Mouse (Mus musculus) embryonic stem cell, embryonic (primary cell): ENCODE measurements around the gene Cep112.

Source experiments
- CTCF ChIA-PET, 4 experiments: fragments of 300-600 bp in 2 of 4; fragments of 350-600 bp in 2 of 4; sonication (Branson Sonifier 250); formaldehyde crosslinking; loops; one replicate each; lab custom pipeline; 2022; ENCODE audit warnings: inconsistent platforms in 2 of 4; lab: Charles Lee
- POLR2A ChIA-PET, 4 experiments: fragments of 300-600 bp in 2 of 4; fragments of 350-600 bp in 2 of 4; sonication (Branson Sonifier 250); formaldehyde crosslinking; loops; one replicate each; lab custom pipeline; 2022; ENCODE audit warnings: antibody characterized with exemption in 4 of 4, inconsistent platforms in 1 of 4; lab: Charles Lee

Cep112 gene

DNA sequence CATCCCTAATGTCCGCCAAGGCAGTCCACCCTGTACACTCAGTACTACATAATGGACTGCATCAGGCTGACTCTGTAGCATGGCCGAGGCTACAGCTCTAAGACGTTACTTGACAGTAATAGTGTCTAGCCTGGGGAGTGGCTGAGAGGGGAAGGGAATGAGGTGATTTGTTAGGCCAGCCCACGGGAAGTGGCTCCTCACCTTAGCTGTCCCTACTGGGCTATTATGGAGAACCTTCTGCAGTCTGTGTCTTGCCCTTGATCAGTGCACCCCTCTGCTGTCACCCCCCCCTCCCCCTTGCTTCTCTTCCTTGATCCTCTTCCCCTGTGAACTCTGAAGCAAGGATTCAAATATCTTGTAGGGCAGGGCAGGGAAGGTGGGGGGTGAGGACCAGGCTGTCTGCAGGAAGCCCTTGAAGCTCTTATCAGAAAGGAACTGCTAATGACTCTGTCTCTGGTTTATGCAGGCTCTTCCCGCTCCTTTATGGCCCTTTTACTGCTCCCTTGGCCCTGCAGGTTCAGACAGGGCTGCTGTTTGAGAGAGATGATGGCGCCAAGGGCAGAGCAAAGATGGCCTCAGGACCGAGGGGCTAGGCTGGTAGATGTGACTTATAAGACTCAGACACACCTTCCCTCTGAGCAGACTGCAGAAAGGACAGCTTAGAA lies 481.7 kb downstream of the Cep112 start:
- POLR2A ChIA-PET = interaction anchor here in 1 of 4 experiments (0.9 to 1.3 kb wide), 5 partner anchors 9 to 15 kb away, joined by 3 to 4 read pairs (median 3); no protein-coding TSS in a partner anchor
- CTCF ChIA-PET = no interaction called here

- CTCF ChIA-PET = interaction anchor here in 3 of 4 experiments (0.6 to 0.8 kb wide), 3 partner anchors 9 to 625 kb away, joined by 3 to 4 read pairs (median 3); no protein-coding TSS in a partner anchor
- POLR2A ChIA-PET = interaction anchor here in 2 of 4 experiments (1.0 to 2.3 kb wide), 9 partner anchors 8 to 561 kb away, joined by 3 to 34 read pairs (median 6); partner anchors contain the start of gene Axin2 (in 2 of the 2)
Measured at GRCm38 (mm10) chr11:108909396-108910195, 484.6 kb downstream of the Cep112 start.
